Mouse (Mus musculus) kidney, postnatal 0 days (tissue): Measurements from ENCODE around the gene Trpm7. TPM values are rescaled to one million over a fixed set of nuclear protein-coding genes. Genes with fewer than 3 reads are reported as not detected.
"Not testable (repeated sequence)": the region's sequence is repeated elsewhere in the genome, so short reads cannot be mapped to it uniquely, and the experiment has no call there.

ENCODE experiments used
- ATAC-seq: fragments of 200-750 bp; cut with Nextera tagmentation; replicated peaks from 2 replicates; pipeline ENCODE4 v1.8.0; 2017; ENCODE audit warnings: low read depth, moderate number of reproducible peaks, moderate TSS enrichment, moderate library complexity; ENCODE audit not compliant: low FRiP score
- DNase-seq: peaks from one replicate; pipeline ENCODE4 v3.0.0-alpha.2; 2016; ENCODE audit warnings: low spot score
- H3K27ac ChIP-seq: fragments of 300-500 bp; sonication (generic); 2 replicates; pipeline ENCODE4 v1.5.1; 2014; ENCODE audit warnings: mild to moderate bottlenecking
- H3K27me3 ChIP-seq: fragments of 300-500 bp; sonication (generic); 2 replicates; pipeline ENCODE4 v1.6.1; 2014; ENCODE audit warnings: low read length, mixed read lengths; ENCODE audit not compliant: insufficient read depth
- H3K36me3 ChIP-seq: fragments of 300-500 bp; sonication (generic); 2 replicates; pipeline ENCODE4 v1.6.1; 2014; ENCODE audit warnings: low read length, mixed read lengths; ENCODE audit not compliant: insufficient read depth
- H3K4me1 ChIP-seq: fragments of 300-500 bp; sonication (generic); replicated peaks from 2 replicates; pipeline ENCODE4 v1.6.1; 2014; ENCODE audit warnings: antibody characterized with exemption, low read length, mixed read lengths; ENCODE audit not compliant: insufficient read depth
- H3K4me2 ChIP-seq: fragments of 300-500 bp; sonication (generic); 2 replicates; pipeline ENCODE4 v1.6.1; 2014; ENCODE audit warnings: mild to moderate bottlenecking, low read length, moderate library complexity, mixed read lengths
- H3K4me3 ChIP-seq: fragments of 300-500 bp; sonication (generic); replicated peaks from 2 replicates; pipeline ENCODE4 v1.5.1; 2014; ENCODE audit warnings: low read depth, low read length
- H3K9ac ChIP-seq: fragments of 300-500 bp; sonication (generic); 2 replicates; pipeline ENCODE4 v1.6.1; 2014; ENCODE audit warnings: low read depth, low read length
- H3K9me3 ChIP-seq: fragments of 300-500 bp; sonication (generic); replicated peaks from 2 replicates; pipeline ENCODE4 v1.6.1; 2016; ENCODE audit warnings: low read length, inconsistent platforms, mixed read lengths
- CTCF ChIP-seq: IDR thresholded peaks from 2 replicates; pipeline ENCODE4 v1.5.1; 2016; ENCODE audit warnings: antibody characterized with exemption, low read depth, mild to moderate bottlenecking, moderate library complexity
- WGBS: fragments of 180-500 bp; shearing (Covaris S2); extraction: QIAGEN DNeasy Blood & Tissue Kit; methylation state at CpG from one replicate; pipeline ENCODE4 v1.1.7; 2014; 5-methylcytosine and 5-hydroxymethylcytosine counted together
- polyA plus RNA-seq: library from polyadenylated mRNA; unstranded; fragments of >200 nt; fragmentation: Nextera tagmentation; extraction: Ambion mirVana; gene quantifications from 2 replicates; pipeline ENCODE4 v1.2.1, GENCODE M21; 2015

Gene Trpm7
- polyA plus RNA-seq, 1 experiment from 2014 or later, result 41.2 TPM

- H3K4me1 ChIP-seq, result no peaks in the 10 kb centered on the region
- H3K4me2 ChIP-seq, result peak overlapping the region; percentile 18; the same call in 1 of the 2 replicates
- no peak for TF ChIP-seq CTCF
- H3K27me3 ChIP-seq, result no peaks in the 10 kb centered on the region
- H3K9me3 ChIP-seq, result no peaks in the 10 kb centered on the region
- 0 out of 2 replicates have a peak, but pooled peaks cover 4% of the 10 kb centered on the region for H3K36me3 ChIP-seq
- no peak overlapping the region for H3K9ac ChIP-seq
- DNase-seq (no peak), ATAC-seq (no peak)
- H3K27ac ChIP-seq, result peak overlapping the region; percentile 50
- WGBS, result 69% methylated on average over 6 of the region's 6 CpGs
- no peak overlapping the region for H3K4me3 ChIP-seq
These were observed 20.9 kb upstream of the Trpm7 start for GRCm38 (mm10) chr2:126896941-126897340.

GRCm38 (mm10) chr2:126894245-126894644 lies 18.2 kb upstream of the Trpm7 start:
- no peak for ATAC-seq
- TF ChIP-seq CTCF, result no peak
- H3K27ac ChIP-seq, result no peak overlapping the region
- H3K36me3 ChIP-seq, result no peaks in the 10 kb centered on the region
- no peak overlapping the region for H3K9ac ChIP-seq
- no peak for DNase-seq
- H3K9me3 ChIP-seq, result no peaks in the 10 kb centered on the region
- H3K27me3 ChIP-seq, result no peaks in the 10 kb centered on the region
- H3K4me1 ChIP-seq, result no peaks in the 10 kb centered on the region
- no peak overlapping the region for H3K4me3 ChIP-seq
- H3K4me2 ChIP-seq, result no peak overlapping the region
- 93% methylated on average over 3 of the region's 3 CpGs for WGBS

- no peaks in the 10 kb centered on the region for H3K36me3 ChIP-seq
These were observed 16.3 kb upstream of the Trpm7 start for GRCm38 (mm10) chr2:126892316-126892715.

GRCm38 (mm10) chr2:126891743-126892142 lies 15.7 kb upstream of the Trpm7 start:
- H3K9ac ChIP-seq, result no peak overlapping the region
- H3K9me3 ChIP-seq, result no peaks in the 10 kb centered on the region
- H3K4me2 ChIP-seq, result no peak overlapping the region
- no peak overlapping the region for H3K27ac ChIP-seq
- H3K36me3 ChIP-seq, result no peaks in the 10 kb centered on the region
- H3K4me1 ChIP-seq, result no peaks in the 10 kb centered on the region
- DNase-seq, result no peak
- H3K27me3 ChIP-seq, result no peaks in the 10 kb centered on the region
- ATAC-seq, result no peak
- TF ChIP-seq CTCF, result no peak
- no peak overlapping the region for H3K4me3 ChIP-seq

More at GRCm38 (mm10) chr2:126892316-126892715, 16.3 kb upstream of the Trpm7 start:
- no peak overlapping the region for H3K27ac ChIP-seq
- H3K4me2 ChIP-seq, result no peak overlapping the region
- no peak for TF ChIP-seq CTCF
- no peaks in the 10 kb centered on the region for H3K4me1 ChIP-seq
- 82% methylated on average over 7 of the region's 7 CpGs for WGBS
- ATAC-seq, result no peak
- no peaks in the 10 kb centered on the region for H3K9me3 ChIP-seq
- no peaks in the 10 kb centered on the region for H3K27me3 ChIP-seq
- no peak for DNase-seq
- no peak overlapping the region for H3K9ac ChIP-seq
- H3K4me3 ChIP-seq, result no peak overlapping the region

GRCm38 (mm10) chr2:126887141-126887540 lies 11.1 kb upstream of the Trpm7 start:
- ATAC-seq (no peak), DNase-seq (no peak)
- H3K27me3 ChIP-seq, result no peaks in the 10 kb centered on the region
- H3K9me3 ChIP-seq, result no peaks in the 10 kb centered on the region
- H3K4me1 ChIP-seq, result no peaks in the 10 kb centered on the region
- no peak overlapping the region for H3K4me3 ChIP-seq
- H3K9ac ChIP-seq, result no peak overlapping the region
- no peak for TF ChIP-seq CTCF
- no peak overlapping the region for H3K4me2 ChIP-seq
- H3K36me3 ChIP-seq, result no peaks in the 10 kb centered on the region
- no peak overlapping the region for H3K27ac ChIP-seq
- WGBS, result 35% methylated on average over 3 of the region's 3 CpGs

- TF ChIP-seq CTCF, result no peak
- Histone ChIP-seq H3K36me3 (no peaks in the 10 kb centered on the region), H3K27me3 (no peaks in the 10 kb centered on the region), H3K9ac (no peak overlapping the region), H3K4me1 (no peaks in the 10 kb centered on the region), H3K4me3 (no peak overlapping the region), H3K27ac (no peak overlapping the region), H3K4me2 (no peak overlapping the region), H3K9me3 (no peaks in the 10 kb centered on the region)
- DNase-seq (no peak), ATAC-seq (no peak)
- WGBS, result 59% methylated on average over 2 of the region's 2 CpGs
These were observed 9.8 kb upstream of the Trpm7 start for GRCm38 (mm10) chr2:126885871-126886270.

- H3K9ac ChIP-seq, DNase-seq: not testable (repeated sequence)
- WGBS, result 60% methylated on average over 2 of the region's 2 CpGs
These were observed 6.7 kb upstream of the Trpm7 start for GRCm38 (mm10) chr2:126882711-126883110.

More at GRCm38 (mm10) chr2:126882711-126883110, 6.7 kb upstream of the Trpm7 start:
- not testable (repeated sequence) for H3K27me3 ChIP-seq, ATAC-seq, H3K4me2 ChIP-seq, H3K36me3 ChIP-seq, H3K9me3 ChIP-seq, H3K4me3 ChIP-seq, H3K4me1 ChIP-seq, H3K27ac ChIP-seq
